8 mouse cellular contexts compared by ENCODE assay signal in the genomic region with DNA sequence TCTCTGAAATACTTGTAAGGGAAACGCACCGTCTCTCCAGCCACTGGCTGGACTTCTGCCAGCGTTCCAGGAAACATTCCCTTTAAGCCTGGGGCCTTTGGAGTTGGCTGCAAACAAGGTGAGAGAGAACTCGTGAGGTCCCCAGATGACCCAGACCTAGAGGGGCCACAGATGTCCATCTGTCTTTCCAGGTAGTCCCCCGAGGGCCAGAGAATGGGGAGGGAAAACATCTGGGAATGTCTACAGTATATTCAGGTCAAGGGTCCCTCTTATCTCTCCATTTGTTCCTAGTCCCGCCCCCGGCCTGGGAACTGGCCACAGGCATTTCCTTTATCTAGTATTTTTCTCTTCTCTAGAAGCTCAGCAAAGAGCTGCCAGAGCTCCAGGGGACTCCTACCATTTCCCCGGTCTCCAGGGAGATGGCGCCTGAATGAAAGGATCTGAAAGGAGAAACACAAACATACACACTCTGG. TPM values are rescaled to one million over a fixed set of nuclear protein-coding genes. Genes with fewer than 3 reads are reported as not detected.
DNase-seq lines count a peak whose midpoint lies in the region; ATAC-seq and TF ChIP-seq lines count a peak whose summit lies in the region.

No protein-coding gene starts in this region.

- no peaks in the 10 kb centered on the region for H3K36me3 ChIP-seq in embryonic facial prominence, embryonic 13.5 days
- no peaks in the 10 kb centered on the region for H3K36me3 ChIP-seq in hindbrain, embryonic 11.5 days (ENCODE audit: control insufficient read depth, insufficient read depth, low read length)
- H3K36me3 ChIP-seq in limb, embryonic 13.5 days: no peaks in the 10 kb centered on the region
- no peaks in the 10 kb centered on the region for H3K36me3 ChIP-seq in neural tube, embryonic 13.5 days

- TF ChIP-seq CTCF in layer of hippocampus, adult 2 months (conservative IDR thresholded peaks at IDR 0.05): peak; percentile 41

- DNase-seq in layer of hippocampus, adult 2 months (ENCODE audit: low spot score in 2 of 2): peak; percentile 31 to 43
- DNase-seq in layer of hippocampus, adult 9-10 months (ENCODE audit: low spot score): no peak
- peak; percentile 10 for DNase-seq in hindbrain, embryonic 11.5 days (ENCODE audit: low spot score)
- DNase-seq in urinary bladder, adult 18-20 months (ENCODE audit: low spot score in 2 of 2): no peak
- no peak for DNase-seq in gastrocnemius, adult 8-10 months (ENCODE audit: low spot score in 2 of 2)

- no peaks in the 10 kb centered on the region for H3K27me3 ChIP-seq in embryonic facial prominence, embryonic 13.5 days
- no peaks in the 10 kb centered on the region for H3K27me3 ChIP-seq in hindbrain, embryonic 11.5 days (ENCODE audit: control insufficient read depth, insufficient read depth, low read length)
- no peaks in the 10 kb centered on the region for H3K27me3 ChIP-seq in limb, embryonic 13.5 days
- no peaks in the 10 kb centered on the region for H3K27me3 ChIP-seq in neural tube, embryonic 13.5 days

- H3K4me3 ChIP-seq in layer of hippocampus, adult 2 months: peak overlapping the region; percentile 34; the same call in 1 of the 2 replicates
- peak overlapping the region; percentile 20; the same call in 1 of the 2 replicates for H3K4me3 ChIP-seq in embryonic facial prominence, embryonic 13.5 days
- H3K4me3 ChIP-seq in hindbrain, embryonic 11.5 days (ENCODE audit: low read depth, low read length): no peak overlapping the region
- H3K4me3 ChIP-seq in limb, embryonic 13.5 days: no peak overlapping the region
- H3K4me3 ChIP-seq in neural tube, embryonic 13.5 days: no peak overlapping the region

- peaks cover 11% of the 10 kb centered on the region for H3K4me1 ChIP-seq in embryonic facial prominence, embryonic 13.5 days
- no peaks in the 10 kb centered on the region for H3K4me1 ChIP-seq in hindbrain, embryonic 11.5 days (replicated peaks; ENCODE audit: control insufficient read depth, insufficient read depth, low read length)
- H3K4me1 ChIP-seq in limb, embryonic 13.5 days: peaks cover 13% of the 10 kb centered on the region
- H3K4me1 ChIP-seq in neural tube, embryonic 13.5 days (replicated peaks): peaks cover 10% of the 10 kb centered on the region; the same call in 1 of the 2 replicates

- H3K27ac ChIP-seq in layer of hippocampus, adult 2 months: peak overlapping the region; percentile 62
- peak overlapping the region; percentile 71 for H3K27ac ChIP-seq in embryonic facial prominence, embryonic 13.5 days
- H3K27ac ChIP-seq in hindbrain, embryonic 11.5 days (ENCODE audit: low read depth, low read length): no peak overlapping the region
- no peak overlapping the region for H3K27ac ChIP-seq in limb, embryonic 13.5 days
- H3K27ac ChIP-seq in neural tube, embryonic 13.5 days (replicated peaks): peak overlapping the region; percentile 42; the same call in 1 of the 2 replicates

- ATAC-seq in embryonic facial prominence, embryonic 13.5 days (ENCODE audit: insufficient number of reproducible peaks, insufficient read depth, low FRiP score, low TSS enrichment, low read depth): no peak
- no peak for ATAC-seq in hindbrain, embryonic 11.5 days (ENCODE audit: low FRiP score)
- ATAC-seq in limb, embryonic 13.5 days (ENCODE audit: low FRiP score, low read depth): no peak
- ATAC-seq in neural tube, embryonic 13.5 days (ENCODE audit: low read depth): no peak

- no peaks in the 10 kb centered on the region; the same call in 1 of the 2 replicates for H3K9me3 ChIP-seq in embryonic facial prominence, embryonic 13.5 days
- H3K9me3 ChIP-seq in hindbrain, embryonic 11.5 days (ENCODE audit: control insufficient read depth, low read length): no peaks in the 10 kb centered on the region
- no peaks in the 10 kb centered on the region for H3K9me3 ChIP-seq in limb, embryonic 13.5 days
- no peaks in the 10 kb centered on the region for H3K9me3 ChIP-seq in neural tube, embryonic 13.5 days

- H3K9ac ChIP-seq in embryonic facial prominence, embryonic 13.5 days: 0 out of 2 replicates have a peak overlapping the region, but pooled peaks have one; percentile 40
- H3K9ac ChIP-seq in hindbrain, embryonic 11.5 days (ENCODE audit: low read depth, low read length): no peak overlapping the region
- H3K9ac ChIP-seq in limb, embryonic 13.5 days: no peak overlapping the region
- H3K9ac ChIP-seq in neural tube, embryonic 13.5 days: no peak overlapping the region

- peak overlapping the region; percentile 48 for H3K4me2 ChIP-seq in embryonic facial prominence, embryonic 13.5 days
- no peak overlapping the region for H3K4me2 ChIP-seq in hindbrain, embryonic 11.5 days (replicated peaks; ENCODE audit: low read depth, low read length)
- peak overlapping the region; percentile 36 for H3K4me2 ChIP-seq in limb, embryonic 13.5 days (replicated peaks)
- peak overlapping the region; percentile 25; the same call in 1 of the 2 replicates for H3K4me2 ChIP-seq in neural tube, embryonic 13.5 days

- WGBS in embryonic facial prominence, embryonic 13.5 days: 22% methylated on average over 9 of the region's 9 CpGs
- 40% methylated on average over 9 of the region's 9 CpGs for WGBS in hindbrain, embryonic 11.5 days
- 24% methylated on average over 9 of the region's 9 CpGs for WGBS in limb, embryonic 13.5 days
- WGBS in neural tube, embryonic 13.5 days: 60% methylated on average over 9 of the region's 9 CpGs

RNA-seq across cellular contexts. Expression of a gene that starts 33.9 kb away (rescaled TPM):
- 10 to 100 TPM; 14.7 to 16.9 TPM for total RNA-seq in layer of hippocampus, adult 2 months (2021)
- 34.5 and 38.6 TPM in 2 replicates for polyA plus RNA-seq in embryonic facial prominence, embryonic 13.5 days (2015; fragmentation: Nextera tagmentation; extraction: Ambion mirVana)
- polyA plus RNA-seq in hindbrain, embryonic 11.5 days (2014; fragmentation: Nextera tagmentation; extraction: Ambion mirVana): 41.1 and 41.2 TPM in 2 replicates
- polyA plus RNA-seq in limb, embryonic 13.5 days (2015; fragmentation: Nextera tagmentation; extraction: Ambion mirVana): 33.4 and 35.3 TPM in 2 replicates
- polyA plus RNA-seq in neural tube, embryonic 13.5 days (2015; fragmentation: Nextera tagmentation; extraction: Ambion mirVana): 34.1 and 36.8 TPM in 2 replicates
- total RNA-seq in gastrocnemius, adult 8-10 months (2022): 10 to 100 TPM; 10.9 to 47.7 (median 17.5) TPM

Comparison
In these comparisons a context has a peak if more than half of its experiments do, and no peak if none do; other contexts are left out.
1. DNase-seq: peak in layer of hippocampus, adult 2 months (2 of 2) and hindbrain, embryonic 11.5 days (single experiment); none in layer of hippocampus, adult 9-10 months (single experiment), urinary bladder, adult 18-20 months (0 of 2) and gastrocnemius, adult 8-10 months (0 of 2).
2. H3K27ac ChIP-seq: peak in layer of hippocampus, adult 2 months (single experiment), embryonic facial prominence, embryonic 13.5 days (single experiment) and neural tube, embryonic 13.5 days (single experiment); none in hindbrain, embryonic 11.5 days (single experiment) and limb, embryonic 13.5 days (single experiment).
3. H3K4me3 ChIP-seq: peak in layer of hippocampus, adult 2 months (single experiment) and embryonic facial prominence, embryonic 13.5 days (single experiment); none in hindbrain, embryonic 11.5 days (single experiment), limb, embryonic 13.5 days (single experiment) and neural tube, embryonic 13.5 days (single experiment).